Mouse (Mus musculus) CD4-positive naive resting alpha-beta T cell, adult 76 days (primary cell): ENCODE results near the gene Gm2381. TPM values are rescaled to one million over a fixed set of nuclear protein-coding genes. Genes with fewer than 3 reads are reported as not detected.

Source experiments
- total RNA-seq: library from RNA; stranded (reverse); gene quantifications from one replicate; pipeline ENCODE4 v1.2.4, GENCODE M21; 2023

Gene Gm2381
- not detected for total RNA-seq

DNA sequence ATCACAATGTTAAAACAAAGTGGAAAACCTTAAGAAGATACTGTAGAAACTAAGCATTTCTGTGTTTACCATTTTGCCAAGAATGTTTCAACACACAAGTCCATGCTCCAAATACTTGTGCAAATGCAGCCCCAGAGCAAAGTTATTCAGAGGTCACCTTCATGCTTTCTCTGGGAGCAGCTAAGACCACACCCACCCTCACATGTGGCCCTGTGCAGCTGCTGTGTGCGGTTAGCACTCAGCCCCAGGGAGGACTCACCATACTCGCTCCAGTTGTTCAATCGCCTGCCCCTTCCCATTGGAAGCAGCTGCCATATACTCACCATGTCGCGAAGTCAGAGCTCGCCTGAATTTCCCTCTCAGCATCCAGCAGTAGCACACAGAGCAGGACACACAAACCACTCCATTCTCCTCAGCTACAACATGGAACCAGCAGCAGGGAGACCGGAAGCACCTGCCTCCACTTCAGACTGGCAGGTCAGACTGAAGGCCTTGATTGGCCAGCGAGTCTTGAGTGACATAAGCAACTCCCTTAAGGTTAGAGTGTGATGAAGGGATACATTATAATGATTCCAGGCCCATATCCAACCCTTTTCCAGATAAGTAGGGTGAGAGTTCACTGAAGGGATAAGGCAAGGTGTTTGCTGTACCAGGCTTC is at the start of gene Gm2381:
Gm2381 (minus strand) TSS at position 434 of the 658 bp plus-strand sequence.

DNA sequence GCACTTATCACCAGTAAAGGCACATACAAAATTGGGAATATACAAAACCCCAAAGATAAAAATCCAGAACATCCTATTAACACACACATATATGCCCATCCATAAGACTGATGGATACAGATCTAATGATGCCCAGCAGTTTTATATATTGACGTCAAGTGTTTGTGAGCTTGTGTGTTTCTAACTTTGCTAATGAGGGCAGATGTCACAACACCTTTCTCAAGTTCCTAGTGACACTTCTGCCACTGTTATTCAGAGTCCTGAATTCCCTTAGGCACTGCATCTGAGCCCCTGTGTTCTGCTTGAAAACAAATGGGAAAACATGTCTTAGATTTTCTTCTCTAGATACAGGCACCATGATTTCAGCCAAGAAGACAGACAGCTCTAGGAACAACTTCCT is 73.6 kb downstream of the Gm2381 start, which contains the start of gene Vmn2r62:
Vmn2r62 (minus strand) TSS at position 101 of the 400 bp plus-strand sequence.

Other genes starting within 250 kb of the Gm2381 start
- gene Zfp976, start 224.6 kb downstream of the Gm2381 start, total RNA-seq, result not detected
- gene Zfp975, start 174.5 kb downstream of the Gm2381 start, total RNA-seq, result 0.29 TPM
- not detected for gene Gm17067, start 140.2 kb downstream of the Gm2381 start, total RNA-seq
- gene Vmn2r62, start 73.7 kb downstream of the Gm2381 start, total RNA-seq, result not detected
- not detected for gene Vmn2r63, start 66.6 kb upstream of the Gm2381 start, total RNA-seq
- not detected for gene Gm9268, start 151.5 kb upstream of the Gm2381 start, total RNA-seq
- not detected for gene Zfp936, start 247.0 kb upstream of the Gm2381 start, total RNA-seq